Mouse (Mus musculus) fibroblast of lung, adult 2 months (primary cell): Measurements from ENCODE around the gene Spata17.

Experiments
- DNase-seq: peaks from one replicate; pipeline ENCODE4 v3.0.0-alpha.2; 2011; ENCODE audit warnings: low read depth

Spata17 gene

GRCm38 (mm10) chr1:187077352-187077751 is 137.9 kb downstream of the Spata17 start:
- no peak for DNase-seq

DNA sequence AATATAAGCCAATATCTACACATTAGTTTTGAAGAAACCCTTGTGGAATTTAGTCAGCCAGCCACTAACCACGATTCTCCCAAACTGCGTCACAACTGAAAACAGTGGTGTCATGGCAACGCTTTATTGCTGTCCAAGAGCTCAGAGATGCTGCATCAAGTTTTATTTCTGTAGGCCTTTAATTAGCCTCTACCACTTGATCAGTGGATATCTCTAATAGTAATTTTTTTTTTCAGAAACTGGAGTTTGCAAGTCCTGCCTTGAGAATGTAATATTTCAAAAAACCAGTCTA is 138.3 kb downstream of the Spata17 start:
- no peak for DNase-seq

GRCm38 (mm10) chr1:187076198-187077042 is 138.8 kb downstream of the Spata17 start:
- DNase-seq: no peak

GRCm38 (mm10) chr1:187059874-187060273 is 155.4 kb downstream of the Spata17 start:
- DNase-seq: no peak

- no peak for DNase-seq
Observed at GRCm38 (mm10) chr1:187054333-187054732, 160.9 kb downstream of the Spata17 start.

DNA sequence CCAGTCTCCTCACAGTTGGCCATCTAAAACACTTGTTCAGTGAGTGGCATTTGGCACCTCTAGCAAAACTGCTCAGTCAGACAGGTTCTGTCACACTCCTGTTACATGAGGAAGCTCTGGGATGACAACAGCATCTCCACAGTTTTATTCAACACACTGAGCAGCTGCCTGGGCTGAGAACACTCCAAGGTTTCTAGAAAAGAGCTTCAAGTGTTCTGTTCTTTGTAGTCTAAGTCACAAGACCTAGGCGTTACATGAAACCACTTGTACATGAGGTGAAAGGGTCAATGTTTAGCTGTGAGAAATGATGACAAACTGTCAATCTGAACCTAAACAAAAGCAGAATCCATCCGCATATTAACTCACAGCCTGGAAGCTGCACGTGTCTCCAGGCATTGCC is 161.4 kb downstream of the Spata17 start:
- no peak for DNase-seq

DNA sequence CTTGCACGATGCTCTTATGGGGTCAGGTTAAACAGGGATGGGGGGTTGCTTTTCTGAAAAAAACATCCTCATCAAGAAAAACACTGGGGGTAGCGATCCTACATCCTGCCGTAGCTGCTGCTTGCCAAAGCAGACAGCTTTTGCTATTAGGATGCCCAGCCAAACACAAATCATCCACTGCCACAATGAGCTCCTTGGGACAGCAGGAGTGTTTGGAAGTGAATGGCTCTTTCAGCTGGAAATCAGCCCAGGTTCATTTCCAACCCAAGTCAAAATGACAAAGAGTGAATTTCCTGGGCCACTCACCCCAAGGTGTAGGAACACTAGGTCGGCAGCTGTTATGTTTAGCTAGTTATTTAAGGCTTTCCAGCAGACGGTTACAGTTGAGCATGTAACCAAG is 162.7 kb downstream of the Spata17 start:
- DNase-seq: no peak

DNA sequence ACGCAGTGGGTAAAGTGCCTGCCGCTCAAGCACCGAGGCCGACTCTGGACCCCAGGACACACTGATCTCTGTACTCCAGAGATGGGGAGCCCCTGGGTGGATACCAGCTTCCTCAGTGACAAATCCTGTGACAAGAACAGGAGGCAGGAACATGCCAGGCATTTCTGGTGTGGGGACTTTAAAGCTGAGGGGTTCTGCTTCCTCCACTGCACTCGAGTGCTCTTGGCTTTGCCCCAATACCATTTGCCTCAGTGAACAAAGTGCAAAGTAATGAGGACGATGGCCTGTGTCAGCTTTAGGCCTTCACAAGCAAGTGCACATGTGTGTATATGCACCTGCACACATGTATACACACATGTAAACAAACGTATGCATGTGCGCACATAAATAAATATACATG is 164.0 kb downstream of the Spata17 start:
- DNase-seq: no peak

DNA sequence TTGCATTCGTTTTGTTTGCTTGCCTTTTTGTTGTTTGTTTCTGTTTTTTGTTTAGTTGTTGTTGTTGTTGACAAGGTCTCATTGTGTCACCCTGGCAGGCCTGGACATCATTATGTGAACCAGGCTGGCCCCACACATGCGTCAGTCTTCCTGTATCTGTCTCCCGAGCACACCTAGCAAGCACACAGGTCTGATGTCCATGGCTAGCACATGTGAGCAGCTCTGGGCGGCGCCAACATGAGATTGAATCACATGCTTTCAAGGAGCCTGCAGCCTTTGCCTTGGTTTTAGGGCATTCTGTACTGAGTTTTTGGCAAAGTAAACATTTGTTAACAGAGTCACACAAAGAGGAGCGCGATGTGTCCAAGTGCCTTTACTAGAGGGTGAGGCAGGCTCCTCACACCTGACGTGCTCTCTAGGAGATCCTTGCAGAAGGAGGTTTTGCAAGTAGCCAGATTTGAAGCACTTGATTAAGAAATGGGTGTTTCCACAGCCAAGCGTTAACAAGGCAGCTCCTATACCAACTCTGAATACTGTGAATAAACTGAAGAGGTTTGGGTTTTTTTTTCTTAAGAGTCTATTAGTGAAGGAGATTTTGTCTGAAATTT is 166.5 kb downstream of the Spata17 start:
- DNase-seq: no peak

- DNase-seq: no peak
Observed at GRCm38 (mm10) chr1:187044726-187045125, 170.5 kb downstream of the Spata17 start.

DNA sequence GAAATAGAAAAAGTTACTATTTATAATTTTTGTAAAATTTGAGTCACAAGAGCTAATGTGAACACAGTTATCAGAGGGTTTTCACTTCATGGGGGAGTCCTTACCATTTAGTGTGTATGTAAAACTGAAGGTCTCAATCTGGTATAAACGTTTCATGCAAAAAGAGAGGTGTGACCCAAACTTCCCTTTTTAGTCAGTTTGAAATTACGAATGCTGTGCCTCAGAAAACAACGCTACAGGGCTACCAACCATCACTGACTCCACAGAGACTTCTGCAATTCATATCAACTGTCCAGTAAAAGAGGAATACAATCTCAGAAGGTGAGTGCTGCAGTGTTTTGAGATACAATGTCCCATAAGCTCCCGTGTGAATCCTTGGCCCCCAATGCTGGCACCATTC is 175.5 kb downstream of the Spata17 start:
- DNase-seq: no peak

- no peak for DNase-seq
Observed at GRCm38 (mm10) chr1:187035785-187036184, 179.5 kb downstream of the Spata17 start.

- peak; percentile 16 for DNase-seq
Observed at GRCm38 (mm10) chr1:187031796-187032195, 183.5 kb downstream of the Spata17 start.

DNA sequence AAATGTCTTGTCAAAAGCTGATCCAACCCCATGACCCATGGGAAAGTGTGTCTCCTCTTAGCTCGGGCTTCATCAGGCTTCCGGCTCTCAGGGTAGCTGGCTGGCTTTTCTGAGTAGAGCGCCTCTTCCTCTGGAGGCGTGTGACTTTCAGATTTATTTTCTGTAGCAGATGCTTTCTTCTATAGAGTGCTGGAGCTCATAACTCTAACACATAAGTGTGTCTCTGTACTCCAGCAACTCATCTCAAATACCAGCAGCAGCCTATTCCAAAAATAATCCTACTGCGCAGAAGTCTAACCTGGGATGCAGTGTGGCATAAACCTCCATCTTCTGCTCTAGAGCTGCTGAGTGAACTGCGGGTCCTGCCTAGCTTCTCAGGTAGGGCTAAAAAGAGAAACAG is 186.4 kb downstream of the Spata17 start:
- no peak for DNase-seq

- peak; percentile 17 for DNase-seq
Observed at GRCm38 (mm10) chr1:187020011-187020410, 195.3 kb downstream of the Spata17 start.

- DNase-seq: peak; percentile 11
Observed at GRCm38 (mm10) chr1:187016116-187016515, 199.1 kb downstream of the Spata17 start.

GRCm38 (mm10) chr1:187015673-187016072 is 199.6 kb downstream of the Spata17 start:
- no peak for DNase-seq

GRCm38 (mm10) chr1:187014141-187014540 is 201.1 kb downstream of the Spata17 start:
- no peak for DNase-seq

GRCm38 (mm10) chr1:187011601-187012000 is 203.7 kb downstream of the Spata17 start:
- DNase-seq: no peak

DNA sequence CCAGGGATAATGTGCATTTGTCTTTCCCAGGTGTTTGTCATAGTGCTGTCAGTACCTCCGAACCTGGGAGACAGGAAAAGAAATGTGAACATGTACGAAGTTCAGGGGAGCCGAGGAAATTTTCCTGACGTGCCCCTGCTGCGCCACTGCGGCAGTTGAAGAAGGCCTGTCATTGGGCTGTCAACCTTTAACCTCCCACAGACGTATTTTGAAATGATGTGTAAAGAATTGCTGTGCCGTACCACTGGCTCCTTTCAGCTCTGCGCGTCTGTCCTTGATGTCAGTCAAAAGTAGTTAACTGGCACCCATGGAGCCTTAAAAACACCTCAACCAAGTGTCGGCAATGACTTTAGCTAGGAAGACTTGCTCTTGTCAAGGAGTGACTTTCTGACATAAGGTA is 205.2 kb downstream of the Spata17 start:
- DNase-seq: no peak

DNA sequence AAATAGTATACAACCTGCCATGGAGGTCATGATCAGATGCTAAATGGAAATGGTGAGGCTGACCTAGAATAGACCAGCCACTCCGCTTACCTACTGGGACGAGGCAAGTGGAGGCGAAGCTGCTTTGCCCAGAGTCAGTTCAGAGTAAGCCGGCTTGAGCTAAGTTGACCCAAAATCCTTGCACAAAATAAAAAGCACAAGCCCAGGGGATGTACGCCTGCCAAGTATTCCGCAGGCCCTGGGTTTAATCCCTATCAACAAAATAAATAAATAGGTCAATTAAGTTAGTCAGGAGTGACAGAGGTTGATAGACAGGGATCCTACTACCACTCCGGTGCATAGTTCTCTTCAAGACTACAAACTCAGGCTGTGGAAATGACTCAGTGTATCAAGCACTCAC is 207.0 kb downstream of the Spata17 start:
- DNase-seq: no peak

GRCm38 (mm10) chr1:187006227-187006925 is 208.9 kb downstream of the Spata17 start:
- no peak for DNase-seq

DNA sequence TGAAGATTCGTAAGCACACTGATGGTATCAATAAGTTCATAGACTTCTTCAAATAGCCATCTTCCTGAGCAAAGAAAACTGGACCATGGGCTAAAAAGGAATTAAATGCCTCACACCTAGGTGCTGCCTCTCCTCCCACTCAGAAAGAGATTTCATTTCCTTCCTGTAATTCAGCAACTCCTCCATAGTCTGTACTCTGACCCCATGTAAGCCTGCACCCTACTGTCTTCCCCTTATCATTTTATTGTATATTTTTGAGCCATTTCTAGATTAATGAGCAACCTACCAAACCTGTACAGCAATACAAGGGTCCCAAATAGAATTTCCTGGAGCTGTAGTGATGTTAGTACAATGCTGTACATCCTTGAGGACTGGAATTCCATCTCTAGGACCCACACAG is 211.0 kb downstream of the Spata17 start:
- DNase-seq: no peak
